Mouse (Mus musculus) regulatory T cell (primary cell): ENCODE data around the gene Ice2.

Source experiments
- in situ Hi-C: fragments of 300-600 bp; cut with MboI, MseI; formaldehyde crosslinking; loops from one replicate; pipeline ENCODE4 v1.15.1; 2025; ENCODE audit warnings: high pct_unique_total_duplicates

Ice2 gene

DNA sequence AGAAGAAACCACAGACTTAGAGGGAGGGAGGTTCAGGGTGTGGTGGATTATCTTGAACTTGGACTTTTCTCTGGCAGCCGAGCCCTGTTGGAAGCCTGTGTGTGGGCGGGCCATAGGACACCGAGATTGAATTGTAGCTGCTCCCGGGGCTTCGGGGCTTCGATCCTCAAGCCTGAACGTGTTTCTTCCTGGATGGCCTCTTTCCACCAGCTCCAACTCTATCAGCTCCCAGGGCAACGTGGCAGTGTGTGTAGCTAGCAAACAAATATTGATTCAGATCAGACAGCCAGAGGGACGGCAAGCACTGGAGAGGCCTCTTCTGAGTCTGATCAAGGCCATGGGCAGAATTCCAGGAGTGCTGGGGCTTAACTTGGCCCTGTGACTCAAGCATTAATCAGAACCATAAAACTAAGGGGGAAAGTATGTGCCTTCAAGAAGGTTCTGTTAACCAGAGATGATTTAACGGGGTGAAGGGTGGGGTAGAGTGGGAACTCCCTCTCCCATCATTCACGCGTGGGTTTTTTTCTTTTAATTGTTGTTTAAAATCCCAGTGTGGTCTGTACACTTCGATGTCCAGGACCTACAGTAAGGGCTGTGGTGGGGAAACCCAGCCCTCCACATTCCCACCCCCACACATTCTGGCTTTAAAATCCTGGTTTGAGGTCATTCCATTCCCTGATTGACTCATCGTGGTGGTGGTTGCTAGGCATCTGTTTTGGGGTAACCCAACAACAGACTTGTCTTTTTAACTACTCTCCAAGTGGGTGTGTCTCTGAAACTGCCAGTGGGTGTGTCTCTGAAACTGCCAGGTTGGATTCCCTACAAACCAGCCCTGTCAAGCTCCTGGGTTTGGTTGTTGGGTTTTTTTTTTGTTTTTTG is 60.3 kb downstream of the Ice2 start:
- in situ Hi-C loops, result no loop called here

DNA sequence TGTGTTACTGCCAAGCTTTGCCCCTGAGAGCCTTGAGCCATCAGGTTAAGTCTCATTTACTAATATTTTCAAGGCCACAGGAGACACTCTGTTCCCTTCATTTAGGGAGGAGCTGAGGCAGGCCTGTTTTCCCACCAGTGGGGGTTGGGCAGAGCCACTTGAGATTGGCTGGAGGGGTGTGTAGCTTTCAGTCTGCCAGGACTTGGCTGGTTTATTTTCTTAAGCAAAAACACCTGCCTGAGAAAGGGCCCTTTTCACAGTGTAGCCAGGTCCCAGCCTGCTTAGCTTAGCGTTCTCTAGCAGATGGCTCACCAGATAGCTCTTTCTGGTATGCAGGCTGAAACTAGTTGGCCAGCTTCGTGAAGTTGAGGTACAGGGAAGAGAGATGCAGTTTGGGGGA is 61.3 kb downstream of the Ice2 start:
- in situ Hi-C loops, result no loop called here

- in situ Hi-C loops, result no loop called here
Observed at GRCm38 (mm10) chr9:69459876-69460275, 62.2 kb downstream of the Ice2 start.

DNA sequence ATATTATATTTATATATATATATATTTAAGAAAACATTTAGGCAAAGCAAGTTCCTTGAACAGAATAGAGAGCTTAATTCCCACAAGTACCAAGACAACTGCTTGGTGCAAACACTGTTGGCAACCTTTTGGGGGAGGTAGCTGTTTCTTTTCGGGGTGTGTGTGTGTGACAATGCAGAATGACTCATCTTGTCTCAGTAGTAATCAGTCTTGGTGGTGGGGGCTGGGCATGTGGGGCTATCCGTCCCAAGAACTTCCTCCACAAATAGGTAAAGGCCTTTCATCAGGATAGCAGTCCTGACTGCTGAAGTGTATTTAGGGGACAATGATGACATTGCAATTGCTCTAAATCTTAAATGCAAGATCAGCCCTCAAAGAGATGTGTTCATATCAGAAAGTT is 65.3 kb downstream of the Ice2 start:
- in situ Hi-C loops, result no loop called here

DNA sequence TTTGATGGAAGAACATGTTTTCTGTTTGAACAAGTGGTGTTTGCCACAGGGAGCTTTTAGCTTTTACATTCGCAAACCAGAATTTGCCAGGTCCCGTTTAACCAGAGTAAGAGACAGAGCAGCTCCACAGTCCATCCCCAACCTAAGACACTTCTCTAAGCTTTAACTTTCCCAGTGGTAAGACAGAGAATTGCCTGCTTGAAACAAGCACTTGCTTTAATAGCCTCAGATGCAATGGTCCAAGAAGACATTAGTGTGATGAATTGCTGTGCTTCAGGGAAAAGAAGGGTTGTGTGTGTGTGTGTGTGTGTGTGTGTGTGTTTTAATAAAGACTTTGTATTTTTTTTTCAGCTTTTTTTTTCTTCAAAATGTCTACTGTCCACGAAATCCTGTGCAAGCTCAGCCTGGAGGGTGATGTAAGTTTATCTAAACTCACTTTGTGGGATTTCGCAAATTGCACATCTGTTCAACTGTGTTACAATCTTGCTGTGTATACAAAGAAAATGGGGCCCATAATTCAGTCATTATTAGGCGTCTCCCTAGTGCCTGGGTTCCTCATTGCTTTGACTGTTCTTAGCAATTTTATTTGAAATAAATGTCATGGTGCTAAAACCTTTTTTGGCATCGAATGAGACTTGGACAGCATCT is 66.5 kb downstream of the Ice2 start:
- in situ Hi-C loops, result no loop called here

- in situ Hi-C loops, result no loop called here
Observed at GRCm38 (mm10) chr9:69466098-69466497, 68.4 kb downstream of the Ice2 start.

- in situ Hi-C loops, result no loop called here
Observed at GRCm38 (mm10) chr9:69467310-69467939, 69.7 kb downstream of the Ice2 start.

DNA sequence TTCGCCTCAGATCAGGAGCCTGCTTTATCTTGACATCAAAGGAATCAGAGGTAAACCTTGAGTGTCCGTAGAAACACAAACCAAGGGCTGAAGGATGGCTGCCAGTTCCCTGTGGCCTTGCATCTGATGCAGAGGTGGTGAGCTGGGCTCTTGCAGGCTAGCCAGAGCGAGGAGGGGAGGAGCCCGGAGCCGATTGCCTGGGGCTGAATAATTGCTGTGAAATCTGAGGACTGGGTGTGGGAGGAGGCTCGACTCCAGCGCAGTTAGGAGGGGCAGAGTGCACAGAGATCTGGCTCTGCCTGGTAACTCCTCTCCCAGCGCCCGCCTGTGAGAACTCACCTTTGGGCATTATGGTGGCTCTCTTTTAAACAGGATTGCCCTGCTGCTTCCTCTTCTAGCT is 71.3 kb downstream of the Ice2 start:
- in situ Hi-C loops, result no loop called here

DNA sequence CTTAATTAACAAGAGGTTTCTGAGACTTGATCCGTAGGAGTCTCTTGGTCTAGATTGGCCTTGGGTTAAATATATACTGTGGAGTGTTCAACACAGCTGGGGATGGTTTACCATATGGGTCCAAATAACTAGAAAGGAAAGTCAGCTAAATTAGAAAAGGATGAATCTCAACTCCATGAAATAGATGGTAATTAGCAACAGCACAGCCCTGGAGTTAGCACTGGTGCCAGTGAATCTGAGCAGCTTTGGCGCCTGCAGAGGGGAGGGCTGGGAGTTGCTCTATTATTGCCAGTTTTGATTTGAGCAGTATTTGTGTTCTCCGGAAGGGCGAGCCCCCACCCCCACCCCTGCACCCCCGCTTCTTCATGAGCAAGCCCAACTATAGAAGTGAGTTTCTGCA is 72.7 kb downstream of the Ice2 start:
- in situ Hi-C loops, result no loop called here

DNA sequence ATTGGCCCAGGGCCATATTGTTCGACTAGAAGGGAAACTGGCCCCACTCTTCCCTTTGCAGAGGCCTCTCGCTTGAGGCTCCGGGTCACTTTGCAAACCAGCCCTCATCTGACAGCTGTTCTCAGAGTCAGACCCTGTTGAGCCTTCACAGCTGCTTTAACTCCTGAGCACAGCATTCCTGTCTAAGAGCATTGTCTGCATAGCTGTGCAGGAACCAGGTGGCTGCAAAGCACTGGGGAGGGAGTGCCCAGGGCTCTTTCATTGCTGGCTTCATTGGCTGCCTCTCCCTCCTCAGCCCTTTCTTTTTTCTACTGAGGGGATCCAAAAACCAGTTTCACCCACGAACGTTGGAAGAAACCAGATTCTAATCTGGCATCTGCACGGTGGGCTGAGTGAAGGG is 73.2 kb downstream of the Ice2 start:
- in situ Hi-C loops, result no loop called here

- in situ Hi-C loops, result no loop called here
Observed at GRCm38 (mm10) chr9:69472724-69473123, 75.0 kb downstream of the Ice2 start.

DNA sequence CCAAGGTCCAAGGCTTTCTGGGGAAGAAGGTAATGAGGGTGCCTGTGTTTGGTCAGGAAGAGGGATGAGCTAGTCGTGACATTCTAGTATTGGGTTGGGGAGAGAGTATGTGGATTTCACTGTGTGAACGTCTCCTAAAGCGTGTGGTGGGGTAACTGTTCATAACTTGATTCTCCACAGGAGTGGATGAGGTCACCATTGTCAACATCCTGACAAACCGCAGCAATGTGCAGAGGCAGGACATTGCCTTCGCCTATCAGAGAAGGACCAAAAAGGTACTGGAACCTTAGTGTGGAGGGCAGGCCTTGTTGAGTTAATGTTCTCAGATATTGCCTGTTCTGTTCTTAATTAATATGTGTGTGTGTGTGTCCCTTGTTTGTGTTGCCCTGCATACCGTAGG is 78.2 kb downstream of the Ice2 start:
- in situ Hi-C loops, result loop anchor here (5.0 kb wide), 1 partner anchor 34 kb away; no protein-coding TSS in a partner anchor

- in situ Hi-C loops, result loop anchor here (5.0 kb wide), 1 partner anchor 35 kb away; no protein-coding TSS in a partner anchor
Observed at GRCm38 (mm10) chr9:69477195-69477823, 79.6 kb downstream of the Ice2 start.

DNA sequence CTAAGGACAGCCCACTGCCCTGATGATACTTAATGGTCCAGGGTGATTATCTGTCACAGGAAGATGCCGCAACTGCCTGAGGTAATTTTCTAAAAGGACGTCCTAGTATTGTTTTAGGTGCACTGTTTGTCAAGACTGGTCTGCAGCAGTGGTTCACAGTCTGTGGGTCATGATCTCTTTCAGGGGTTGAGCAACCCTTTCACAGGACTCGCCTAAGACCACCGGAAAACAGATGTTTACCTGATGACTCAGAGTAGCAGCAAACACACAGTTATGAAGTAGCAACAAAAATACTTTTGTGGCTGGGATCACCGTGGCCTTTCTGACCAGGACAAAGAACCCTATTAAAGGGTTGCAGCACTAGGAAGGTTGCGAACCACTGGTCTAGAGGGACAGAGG is 80.1 kb downstream of the Ice2 start:
- in situ Hi-C loops, result loop anchor here (5.0 kb wide), 1 partner anchor 36 kb away; no protein-coding TSS in a partner anchor

- in situ Hi-C loops, result loop anchor here (5.0 kb wide), 1 partner anchor 63 kb away; no protein-coding TSS in a partner anchor
Observed at GRCm38 (mm10) chr9:69480344-69480743, 82.6 kb downstream of the Ice2 start.
